Mouse (Mus musculus): Measurements from ENCODE around the gene Rapgef5.

GRCm38 (mm10) chr12:117658821-117659220, 142.5 kb downstream of the Rapgef5 start:
- TF ChIP-seq CTCF (IDR thresholded peaks at IDR 0.05; ENCODE audit: control insufficient read depth, insufficient read depth, insufficient read length) (no peak), CEBPB (IDR thresholded peaks at IDR 0.05; ENCODE audit: low read depth) (no peak), MAX (IDR thresholded peaks at IDR 0.05) (no peak), MYOD1 (IDR thresholded peaks at IDR 0.05; ENCODE audit: control insufficient read depth, insufficient read length, low read depth) (no peak)
